Mouse (Mus musculus) liver, embryonic 12.5 days (tissue): ENCODE results near the gene Tet1. TPM values are rescaled to one million over a fixed set of nuclear protein-coding genes. Genes with fewer than 3 reads are reported as not detected.

Experiments
- ATAC-seq: fragments of 200-750 bp; cut with Nextera tagmentation; 2 replicates; pipeline ENCODE4 v1.8.0; 2017; ENCODE audit warnings: moderate number of reproducible peaks, mild to moderate bottlenecking, moderate library complexity
- H3K27ac ChIP-seq: fragments of 300-500 bp; sonication (generic); 2 replicates; pipeline ENCODE4 v1.5.1; 2016; ENCODE audit warnings: mild to moderate bottlenecking
- H3K27me3 ChIP-seq: fragments of 300-500 bp; sonication (generic); replicated peaks from 2 replicates; pipeline ENCODE4 v1.6.1; 2016; ENCODE audit warnings: mild to moderate bottlenecking, moderate library complexity
- H3K36me3 ChIP-seq: fragments of 300-500 bp; sonication (generic); 2 replicates; pipeline ENCODE4 v1.6.1; 2016; ENCODE audit warnings: mild to moderate bottlenecking, moderate library complexity
- H3K4me1 ChIP-seq: fragments of 300-500 bp; sonication (generic); 2 replicates; pipeline ENCODE4 v1.6.1; 2016
- H3K4me2 ChIP-seq: fragments of 300-500 bp; sonication (generic); 2 replicates; pipeline ENCODE4 v1.6.1; 2016; ENCODE audit warnings: mild to moderate bottlenecking, moderate library complexity
- H3K4me3 ChIP-seq: fragments of 300-500 bp; sonication (generic); 2 replicates; pipeline ENCODE4 v1.5.1; 2016; ENCODE audit warnings: mild to moderate bottlenecking, moderate library complexity
- H3K9ac ChIP-seq: fragments of 300-500 bp; sonication (generic); 2 replicates; pipeline ENCODE4 v1.6.1; 2016; ENCODE audit warnings: mild to moderate bottlenecking, moderate library complexity
- H3K9me3 ChIP-seq: fragments of 300-500 bp; sonication (generic); replicated peaks from 2 replicates; pipeline ENCODE4 v1.6.1; 2016; ENCODE audit warnings: mild to moderate bottlenecking, moderate library complexity
- WGBS: fragments of 180-500 bp; shearing (Covaris S2); methylation state at CpG from one replicate; pipeline ENCODE4 v1.1.7; 2016; ENCODE audit not compliant: insufficient replicate concordance; 5-methylcytosine and 5-hydroxymethylcytosine counted together
- polyA plus RNA-seq: library from polyadenylated mRNA; unstranded; fragments of >200 nt; fragmentation: Nextera tagmentation; extraction: Ambion mirVana; gene quantifications from 2 replicates; pipeline ENCODE4 v1.2.1, GENCODE M21; 2016

Tet1 gene
- polyA plus RNA-seq, 1 experiment from 2014 or later, result 3.6 TPM

DNA sequence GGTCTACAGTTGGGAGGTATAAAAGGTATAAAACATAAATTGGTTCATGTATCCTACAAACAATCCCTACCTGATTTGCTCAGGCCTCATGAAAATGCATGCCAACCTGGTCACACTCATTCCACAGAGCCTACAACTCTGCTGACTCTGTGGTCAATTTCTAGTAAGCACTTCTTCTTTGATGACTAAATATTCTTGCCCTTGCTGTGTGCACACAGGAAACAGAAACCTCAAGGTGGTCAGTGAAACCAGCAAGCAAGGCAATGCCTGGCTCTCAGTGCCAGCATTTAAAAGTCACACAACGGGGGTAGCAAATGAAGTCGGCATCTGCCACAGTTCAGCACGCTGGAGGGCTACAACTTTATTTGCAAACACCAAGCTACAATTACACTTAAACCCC is 45.2 kb downstream of the Tet1 start:
- Histone ChIP-seq H3K4me1 (peaks cover 20% of the 10 kb centered on the region), H3K36me3 (no peaks in the 10 kb centered on the region), H3K9ac (no peak overlapping the region), H3K4me2 (no peak overlapping the region), H3K27me3 (peaks cover 9% of the 10 kb centered on the region; the same call in 1 of the 2 replicates), H3K9me3 (no peaks in the 10 kb centered on the region; the same call in 1 of the 2 replicates), H3K4me3 (no peak overlapping the region), H3K27ac (no peak overlapping the region)
- ATAC-seq, result no peak
- 40% methylated on average over 3 of the region's 3 CpGs for whole genome bisulfite sequencing

DNA sequence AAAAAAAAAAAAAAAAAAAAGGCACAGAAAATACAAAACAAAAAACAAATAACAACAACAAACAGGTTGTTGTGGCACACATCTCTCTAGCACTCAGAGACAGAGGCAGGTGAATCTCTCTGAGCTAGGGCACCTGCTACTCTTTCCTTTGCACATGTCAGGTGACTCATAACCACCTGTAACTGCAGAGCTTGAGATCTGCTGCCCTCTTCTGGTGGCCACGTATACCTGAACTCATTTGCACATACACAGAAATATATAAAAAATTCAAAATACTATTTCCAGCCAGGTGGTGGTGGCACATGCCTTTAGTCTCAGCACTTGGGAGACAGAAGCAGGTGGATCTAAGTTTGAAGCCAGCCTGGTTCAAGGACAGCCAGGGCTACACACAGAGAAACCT is 46.4 kb downstream of the Tet1 start:
- ATAC-seq, result no peak
- Histone ChIP-seq H3K4me1 (peaks cover 20% of the 10 kb centered on the region), H3K27ac (no peak overlapping the region), H3K27me3 (peaks cover 9% of the 10 kb centered on the region; the same call in 1 of the 2 replicates), H3K9ac (no peak overlapping the region), H3K4me3 (no peak overlapping the region), H3K4me2 (no peak overlapping the region), H3K36me3 (no peaks in the 10 kb centered on the region), H3K9me3 (no peaks in the 10 kb centered on the region; the same call in 1 of the 2 replicates)
- WGBS, result 71% methylated on average over 1 of the region's 1 CpGs

- Histone ChIP-seq H3K9me3 (no peaks in the 10 kb centered on the region; the same call in 1 of the 2 replicates), H3K4me3 (no peak overlapping the region), H3K4me2 (no peak overlapping the region), H3K36me3 (no peaks in the 10 kb centered on the region), H3K27me3 (no peaks in the 10 kb centered on the region), H3K27ac (no peak overlapping the region), H3K9ac (no peak overlapping the region), H3K4me1 (peaks cover 18% of the 10 kb centered on the region)
- 75% methylated on average over 5 of the region's 5 CpGs for WGBS
- ATAC-seq, result no peak
These were observed 49.8 kb downstream of the Tet1 start for GRCm38 (mm10) chr10:62858967-62859366.

- no peaks in the 10 kb centered on the region for H3K36me3 ChIP-seq
- no peak overlapping the region for H3K4me2 ChIP-seq
- H3K27ac ChIP-seq, result no peak overlapping the region
- H3K9ac ChIP-seq, result no peak overlapping the region
- WGBS, result 64% methylated on average over 10 of the region's 10 CpGs
- no peaks in the 10 kb centered on the region for H3K27me3 ChIP-seq
- peaks cover 8% of the 10 kb centered on the region for H3K4me1 ChIP-seq
- H3K9me3 ChIP-seq, result no peaks in the 10 kb centered on the region
- no peak overlapping the region for H3K4me3 ChIP-seq
- no peak for ATAC-seq
These were observed 52.0 kb downstream of the Tet1 start for GRCm38 (mm10) chr10:62856690-62857290.

- Histone ChIP-seq H3K27ac (no peak overlapping the region), H3K9me3 (no peaks in the 10 kb centered on the region), H3K36me3 (no peaks in the 10 kb centered on the region), H3K27me3 (no peaks in the 10 kb centered on the region), H3K4me3 (no peak overlapping the region), H3K4me2 (no peak overlapping the region), H3K4me1 (peaks cover 8% of the 10 kb centered on the region), H3K9ac (no peak overlapping the region)
- 28% methylated on average over 2 of the region's 2 CpGs for WGBS
- no peak for ATAC-seq
These were observed 53.8 kb downstream of the Tet1 start for GRCm38 (mm10) chr10:62854992-62855391.

- no peaks in the 10 kb centered on the region for H3K9me3 ChIP-seq
- no peak overlapping the region for H3K4me2 ChIP-seq
- H3K4me1 ChIP-seq, result peaks cover 8% of the 10 kb centered on the region
- no peaks in the 10 kb centered on the region for H3K27me3 ChIP-seq
- no peak overlapping the region for H3K4me3 ChIP-seq
- no peak for ATAC-seq
- H3K9ac ChIP-seq, result no peak overlapping the region
- no peaks in the 10 kb centered on the region for H3K36me3 ChIP-seq
- WGBS, result 42% methylated on average over 4 of the region's 4 CpGs
- no peak overlapping the region for H3K27ac ChIP-seq
These were observed 54.2 kb downstream of the Tet1 start for GRCm38 (mm10) chr10:62854581-62854980.

GRCm38 (mm10) chr10:62851578-62851977 is 57.2 kb downstream of the Tet1 start:
- Histone ChIP-seq H3K27me3 (no peaks in the 10 kb centered on the region), H3K27ac (no peak overlapping the region), H3K36me3 (no peaks in the 10 kb centered on the region), H3K4me3 (no peak overlapping the region), H3K9me3 (no peaks in the 10 kb centered on the region), H3K4me1 (peaks cover 8% of the 10 kb centered on the region), H3K9ac (no peak overlapping the region), H3K4me2 (no peak overlapping the region)
- ATAC-seq, result no peak
- WGBS, result 68% methylated on average over 7 of the region's 7 CpGs

GRCm38 (mm10) chr10:62851025-62851424 is 57.8 kb downstream of the Tet1 start:
- Histone ChIP-seq H3K9ac (no peak overlapping the region), H3K9me3 (no peaks in the 10 kb centered on the region), H3K4me3 (no peak overlapping the region), H3K36me3 (no peaks in the 10 kb centered on the region), H3K4me1 (peaks cover 8% of the 10 kb centered on the region), H3K4me2 (no peak overlapping the region), H3K27ac (no peak overlapping the region), H3K27me3 (no peaks in the 10 kb centered on the region)
- 57% methylated on average over 4 of the region's 4 CpGs for WGBS
- ATAC-seq, result no peak

GRCm38 (mm10) chr10:62848783-62849182 is 60.0 kb downstream of the Tet1 start:
- no peaks in the 10 kb centered on the region for H3K27me3 ChIP-seq
- H3K9ac ChIP-seq, result no peak overlapping the region
- no peak overlapping the region for H3K4me2 ChIP-seq
- H3K4me3 ChIP-seq, result no peak overlapping the region
- no peaks in the 10 kb centered on the region for H3K9me3 ChIP-seq
- no peak overlapping the region for H3K27ac ChIP-seq
- H3K4me1 ChIP-seq, result no peaks in the 10 kb centered on the region
- no peaks in the 10 kb centered on the region for H3K36me3 ChIP-seq
- no peak for ATAC-seq
- 70% methylated on average over 2 of the region's 2 CpGs for WGBS

GRCm38 (mm10) chr10:62847069-62847626 is 61.6 kb downstream of the Tet1 start:
- Histone ChIP-seq H3K4me2 (no peak overlapping the region), H3K27ac (no peak overlapping the region), H3K4me3 (no peak overlapping the region), H3K36me3 (no peaks in the 10 kb centered on the region), H3K27me3 (no peaks in the 10 kb centered on the region), H3K9me3 (no peaks in the 10 kb centered on the region), H3K4me1 (no peaks in the 10 kb centered on the region), H3K9ac (no peak overlapping the region)
- WGBS, result 67% methylated on average over 12 of the region's 12 CpGs
- no peak for ATAC-seq

GRCm38 (mm10) chr10:62843787-62844491 is 64.9 kb downstream of the Tet1 start:
- WGBS, result 71% methylated on average over 9 of the region's 9 CpGs

GRCm38 (mm10) chr10:62841901-62842447 is 66.8 kb downstream of the Tet1 start:
- H3K9me3 ChIP-seq, result no peaks in the 10 kb centered on the region
- no peak overlapping the region for H3K4me3 ChIP-seq
- H3K4me1 ChIP-seq, result no peaks in the 10 kb centered on the region
- no peak overlapping the region for H3K4me2 ChIP-seq
- no peaks in the 10 kb centered on the region for H3K36me3 ChIP-seq
- no peaks in the 10 kb centered on the region for H3K27me3 ChIP-seq
- H3K27ac ChIP-seq, result no peak overlapping the region
- no peak overlapping the region for H3K9ac ChIP-seq
- 76% methylated on average over 10 of the region's 10 CpGs for WGBS
- ATAC-seq, result no peak

More at GRCm38 (mm10) chr10:62843787-62844491, 64.9 kb downstream of the Tet1 start:
- H3K9ac ChIP-seq, result no peak overlapping the region
- no peaks in the 10 kb centered on the region for H3K27me3 ChIP-seq
- no peak overlapping the region for H3K4me3 ChIP-seq
- H3K27ac ChIP-seq, result no peak overlapping the region
- no peak for ATAC-seq
- H3K4me1 ChIP-seq, result no peaks in the 10 kb centered on the region
- H3K9me3 ChIP-seq, result no peaks in the 10 kb centered on the region
- no peak overlapping the region for H3K4me2 ChIP-seq
- H3K36me3 ChIP-seq, result no peaks in the 10 kb centered on the region
